Mouse (Mus musculus) spleen, postnatal 36 days (tissue): ENCODE measurements at regions not wholly inside any gene's neighbourhood (a gene's known extent, or its start where the extent isn't known, plus 50 kb on each side); places are given as distances from the start of the nearest gene placed in this dataset.
"Not testable (repeated sequence)": the region's sequence is repeated elsewhere in the genome, so short reads cannot be mapped to it uniquely, and the experiment has no call there.

ENCODE experiments used
- DNase-seq, 2 experiments: peaks; one replicate each; pipeline ENCODE4 v3.0.0; 2022; ENCODE audit warnings: low spot score in 2 of 2, mixed read lengths in 1 of 2

DNA sequence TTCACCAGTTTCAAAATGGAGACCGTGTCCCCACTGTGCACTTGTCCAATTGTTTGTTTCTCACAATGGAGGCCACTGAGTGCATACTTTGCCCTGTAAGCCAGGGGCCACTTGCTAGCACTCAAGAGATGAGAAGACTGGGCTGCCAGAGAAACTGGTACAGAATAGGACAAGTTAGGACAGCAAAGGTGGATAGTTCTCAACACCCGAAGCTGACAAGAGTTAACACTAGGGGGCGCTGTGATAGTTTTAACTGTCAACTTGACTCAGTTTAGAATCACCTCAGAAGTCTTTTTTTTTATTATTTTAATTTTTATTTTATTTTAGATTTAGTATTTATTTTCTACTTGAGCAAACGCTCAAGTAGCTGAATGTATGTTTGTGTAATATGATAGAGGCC is 188.2 kb upstream of the Asap2 start:
- DNase-seq, result not testable (repeated sequence)

DNA sequence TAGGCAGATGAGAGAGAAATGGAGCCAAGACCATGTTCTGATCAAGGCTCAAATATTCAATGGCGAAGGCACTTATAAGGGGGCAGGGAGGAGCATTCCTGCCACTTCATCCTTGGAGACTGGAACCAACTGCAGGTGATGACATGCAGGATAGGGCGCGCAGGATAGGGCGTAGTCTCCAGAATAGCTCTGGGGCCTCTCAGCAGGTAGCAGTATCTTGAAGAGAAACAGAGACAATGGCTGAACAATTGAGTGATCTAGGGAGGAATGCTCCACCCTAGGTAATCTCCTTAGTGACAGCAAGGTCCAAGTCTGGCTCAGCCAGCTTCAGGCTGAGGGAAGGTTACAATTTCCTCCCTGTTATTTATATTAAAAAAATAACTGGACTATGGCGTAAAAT is 184.8 kb upstream of the Asap2 start:
- DNase-seq, result not testable (repeated sequence)

DNA sequence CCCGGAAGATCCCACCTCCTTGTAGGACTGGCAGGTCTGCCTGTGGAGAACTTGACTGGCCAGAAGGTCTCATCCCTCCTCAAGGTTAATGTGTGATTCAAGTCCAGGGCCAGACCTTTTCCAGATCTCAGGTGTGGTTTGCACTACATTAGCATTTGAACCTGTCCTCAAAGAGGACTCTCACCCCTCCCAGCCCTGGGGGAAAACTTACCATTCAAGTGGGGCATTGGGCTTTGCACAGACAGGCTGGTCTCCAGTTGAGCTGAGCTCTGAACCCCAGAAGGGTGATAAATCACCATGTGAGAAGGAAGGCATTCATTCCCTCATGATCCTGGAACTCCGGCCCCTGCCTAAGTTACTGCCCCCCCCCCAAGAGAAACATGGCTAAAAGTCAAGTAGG is 183.6 kb upstream of the Asap2 start:
- no peak for DNase-seq

DNA sequence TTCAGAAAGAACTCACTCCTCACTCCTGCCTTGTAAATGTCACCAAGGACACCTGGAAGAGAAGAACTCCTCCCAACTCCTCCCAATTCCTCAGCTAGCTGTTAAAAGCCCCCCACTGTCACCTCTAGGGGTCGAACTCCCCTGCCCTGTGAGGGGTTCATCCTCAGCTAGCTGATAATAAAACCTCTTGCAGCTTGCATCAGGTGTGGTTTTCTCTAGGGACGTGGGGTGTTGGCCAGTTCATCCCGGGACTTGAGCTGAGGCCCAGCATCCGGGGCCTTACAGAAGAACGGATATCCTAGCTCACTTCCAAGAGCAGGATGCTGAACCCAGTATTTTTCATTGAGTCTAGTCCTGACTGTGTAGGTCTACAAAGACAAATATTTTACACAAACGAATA is 176.4 kb upstream of the Asap2 start:
- DNase-seq, result not testable (repeated sequence)

DNA sequence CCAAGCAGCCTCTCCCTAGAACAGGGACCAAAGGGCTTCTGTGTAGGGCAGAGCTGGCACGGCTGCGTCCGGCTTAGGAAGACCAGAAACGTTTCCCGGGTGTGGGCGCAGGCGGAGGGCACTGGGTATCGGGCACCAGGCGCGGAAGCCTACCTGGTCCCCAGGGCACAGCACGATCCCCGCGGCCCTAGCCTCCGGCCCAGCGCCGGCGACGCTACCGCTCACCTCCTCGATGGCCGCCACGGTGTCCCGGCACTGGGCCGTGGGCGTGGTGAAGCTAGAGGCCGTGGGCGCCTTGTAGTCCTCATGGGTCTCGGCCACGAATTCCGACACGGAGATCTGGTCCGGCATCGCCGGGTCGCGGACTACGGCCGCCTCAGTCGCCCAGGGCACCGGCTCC is 175.1 kb upstream of the Asap2 start:
- DNase-seq, result not testable (repeated sequence)

DNA sequence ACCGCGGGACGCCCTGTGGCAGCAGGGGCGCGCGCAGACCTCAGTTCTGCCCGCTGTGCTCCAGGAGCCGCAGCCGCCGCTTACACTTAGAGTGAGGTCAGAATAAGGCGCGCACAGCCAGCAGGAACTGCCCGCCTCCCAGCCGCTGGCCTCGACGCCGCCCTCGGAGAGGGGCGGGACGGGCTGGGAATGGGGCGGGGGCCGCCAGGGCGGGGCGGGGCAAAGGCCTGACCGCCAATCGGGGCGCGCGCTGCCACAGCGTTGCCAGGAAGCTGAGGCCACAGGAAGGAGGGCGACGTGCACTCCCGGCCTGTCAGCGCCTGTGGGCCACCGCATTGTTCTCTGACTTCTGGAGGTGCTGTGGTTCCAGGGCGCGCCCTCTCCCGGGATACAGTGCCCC is 174.7 kb upstream of the Asap2 start:
- peak; percentile 1 to 9 for DNase-seq

DNA sequence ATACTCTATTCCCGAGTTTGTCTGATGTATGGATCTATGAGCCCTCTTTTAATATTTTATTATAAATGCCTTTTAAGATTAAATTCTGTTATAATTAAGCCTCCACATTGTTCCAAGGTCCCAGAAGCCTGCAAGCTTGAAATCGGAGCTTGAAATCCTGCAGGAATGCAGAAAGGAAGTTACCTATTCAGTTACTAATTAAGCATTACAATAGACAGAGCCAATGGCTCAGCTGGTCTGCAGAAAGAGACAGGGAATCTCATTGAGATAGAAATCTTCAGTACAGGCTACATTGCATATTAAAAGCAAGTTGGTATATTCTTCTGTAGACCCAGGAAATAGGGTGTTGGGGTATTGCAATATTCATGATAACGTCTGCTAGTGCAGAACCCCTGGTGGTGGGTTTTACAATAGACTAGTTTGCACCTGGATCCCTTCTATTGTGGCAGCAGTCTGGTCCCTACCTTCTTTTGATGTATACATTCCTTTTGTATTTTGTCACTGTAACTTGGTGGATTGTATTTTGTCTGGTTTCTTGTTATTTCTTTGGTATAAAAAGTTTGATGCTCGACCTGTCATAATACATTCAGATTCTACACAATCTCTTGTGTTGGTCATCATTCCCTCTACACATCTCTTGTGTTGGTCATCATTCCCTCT is 146.5 kb upstream of the Asap2 start:
- DNase-seq, result not testable (repeated sequence)

DNA sequence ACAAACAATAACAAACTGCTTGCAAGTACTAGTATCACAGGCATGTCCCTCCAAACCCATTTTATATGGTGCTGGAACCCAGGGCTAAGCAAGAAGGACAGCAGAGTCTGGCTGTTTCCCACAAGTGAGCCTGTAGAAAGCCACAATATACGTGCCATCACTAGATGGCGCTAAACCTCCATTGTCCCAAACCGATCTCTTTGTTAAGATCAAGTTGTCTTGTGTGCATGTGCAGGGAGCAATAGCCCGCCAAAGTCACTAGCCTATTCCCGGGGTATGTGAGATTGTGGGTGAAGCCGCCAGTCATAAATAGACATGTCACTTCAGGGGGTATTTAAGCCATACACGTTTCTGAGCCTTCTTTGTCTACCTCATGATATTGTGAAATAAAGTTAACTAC is 145.4 kb upstream of the Asap2 start:
- not testable (repeated sequence) for DNase-seq

DNA sequence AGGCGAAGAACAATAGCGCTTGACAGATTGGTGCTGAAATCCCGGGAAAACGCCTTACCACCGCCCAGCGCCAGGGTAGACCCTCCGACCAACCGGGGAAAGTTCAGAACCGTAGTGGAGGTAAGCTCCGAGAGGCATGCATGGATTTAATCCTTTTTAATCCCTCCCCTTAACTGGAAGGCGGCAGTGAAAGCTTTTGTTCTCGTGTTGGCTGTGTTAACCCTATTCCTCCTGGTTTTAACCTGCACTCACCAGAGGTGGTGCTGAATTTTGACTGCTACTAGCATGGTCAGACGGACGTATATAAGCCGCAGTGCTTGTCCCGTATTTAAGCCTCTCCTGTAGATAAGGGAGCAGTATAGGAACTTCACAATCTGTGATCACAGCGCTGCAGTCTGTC is 145.0 kb upstream of the Asap2 start:
- DNase-seq, result no peak

DNA sequence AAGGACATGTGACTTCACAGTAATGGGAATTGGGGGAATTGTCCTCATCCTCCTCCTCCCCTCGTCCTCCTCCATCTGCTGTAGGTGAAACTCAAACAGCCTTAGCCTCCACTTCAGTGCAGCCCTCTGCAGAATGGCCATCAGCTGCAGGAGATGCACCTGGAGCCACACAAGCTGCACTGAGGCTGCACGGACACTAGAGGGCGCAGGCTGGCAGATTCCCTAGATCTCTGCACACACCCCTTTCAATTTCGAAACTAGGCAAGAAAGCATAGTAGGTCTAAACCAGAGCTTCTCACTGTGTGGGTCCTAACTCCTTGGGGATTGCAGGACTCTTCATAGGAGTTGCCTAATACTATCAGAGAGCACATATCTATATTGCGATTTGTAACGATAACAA is 106.2 kb upstream of the Asap2 start:
- DNase-seq, result not testable (repeated sequence)

DNA sequence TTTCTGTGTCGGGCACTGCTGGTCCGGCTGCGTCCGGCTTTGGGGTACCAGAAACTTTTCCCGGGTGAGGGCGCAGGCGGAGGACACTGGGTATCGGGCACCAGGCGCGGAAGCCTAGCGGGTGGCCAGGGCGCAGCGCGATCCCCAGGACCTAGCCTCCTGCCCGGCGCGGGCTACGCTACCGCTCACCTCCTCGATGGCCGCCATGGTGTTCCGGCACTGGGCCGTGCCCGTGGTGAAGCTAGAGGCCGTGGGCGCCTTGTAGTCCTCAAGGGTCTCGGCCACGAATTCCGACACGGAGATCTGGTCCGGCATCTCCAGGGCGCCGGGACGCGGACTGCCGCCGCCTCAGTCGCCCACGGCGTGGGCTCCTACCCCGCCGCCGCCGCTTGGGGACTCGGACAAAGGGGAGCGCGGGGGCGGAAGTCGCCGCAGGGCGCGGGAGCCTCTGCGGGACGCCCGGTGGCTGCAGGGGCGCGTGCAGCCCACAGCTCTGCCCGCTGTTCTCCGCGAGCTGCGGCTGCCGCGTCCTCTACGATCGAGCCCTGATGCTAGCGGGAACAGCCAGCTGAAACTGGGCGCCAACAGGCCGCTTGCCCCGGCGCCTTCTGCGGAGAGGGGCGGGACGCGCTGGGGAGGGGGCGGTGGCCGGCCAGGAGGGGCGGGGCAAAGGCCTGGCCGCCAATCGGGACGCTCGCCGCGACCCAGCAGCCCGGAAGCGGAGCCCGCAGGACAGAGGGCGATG is 69.4 kb upstream of the Asap2 start:
- peak; percentile 32 to 54 for DNase-seq

DNA sequence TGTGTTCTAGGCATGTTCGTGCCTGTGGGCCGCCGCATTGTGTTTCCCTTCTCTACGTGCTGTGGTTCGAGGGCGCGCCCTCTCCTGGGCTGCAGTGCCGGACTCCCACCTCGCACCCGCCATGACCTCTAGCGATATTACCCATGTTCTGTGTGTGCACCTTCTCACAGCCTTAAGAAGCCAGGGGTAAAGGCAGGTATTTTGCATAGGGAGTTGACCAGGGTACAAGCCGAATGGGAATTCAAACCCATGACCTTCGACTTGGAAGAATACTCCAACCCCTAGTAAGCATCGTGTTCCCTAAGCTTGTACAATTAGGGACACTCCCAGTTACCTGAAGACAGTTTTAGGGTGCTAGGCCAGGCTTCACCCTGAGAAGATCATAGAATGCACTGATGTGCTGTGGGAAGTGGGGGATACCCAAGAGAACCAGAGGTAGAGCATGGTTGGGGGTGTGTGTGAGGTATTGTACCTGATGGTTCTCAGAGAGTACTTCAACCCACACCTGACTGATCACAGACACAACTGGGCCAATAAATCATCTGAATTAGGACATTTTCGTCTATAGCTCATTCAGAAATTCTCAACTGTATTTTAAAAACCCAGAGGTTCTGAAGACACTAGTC is 68.7 kb upstream of the Asap2 start:
- DNase-seq, result not testable (repeated sequence)

DNA sequence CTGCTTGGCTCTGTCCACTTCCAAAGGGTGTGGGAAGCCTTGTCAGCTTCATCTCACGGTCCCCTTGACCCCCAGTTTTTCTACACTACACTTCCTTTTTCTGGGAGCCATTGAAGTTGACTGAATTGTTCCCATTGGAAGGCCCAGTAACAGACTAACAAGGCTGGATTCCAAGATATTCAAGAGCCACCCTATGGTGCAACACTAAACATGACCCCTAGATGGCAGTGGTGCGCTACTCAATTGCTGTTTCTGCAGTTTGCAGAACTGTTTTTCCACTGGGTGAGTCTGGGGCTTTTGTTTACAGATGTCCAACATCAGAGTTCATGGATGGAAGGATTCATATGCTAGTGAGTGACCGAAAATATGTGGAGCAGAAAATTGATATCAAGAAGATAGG is 61.3 kb upstream of the Asap2 start:
- DNase-seq, result peak; percentile 8 to 11
